Mouse (Mus musculus): ENCODE measurements around the gene Gm45808. TPM values are rescaled to one million over a fixed set of nuclear protein-coding genes. Genes with fewer than 3 reads are reported as not detected.
"Not testable (repeated sequence)": the region's sequence is repeated elsewhere in the genome, so short reads cannot be mapped to it uniquely, and the experiment has no call there.

Gene Gm45808
- total RNA-seq, 2 experiments from 2014 or later = 4.0 to 5.1 TPM

- no peak for DNase-seq (ENCODE audit: low spot score)
Measured at GRCm38 (mm10) chr7:45477003-45477402, 9.6 kb downstream of the Gm45808 start.

GRCm38 (mm10) chr7:45476453-45476852 lies 10.2 kb downstream of the Gm45808 start:
- no peak for DNase-seq (ENCODE audit: low spot score)
- intact Hi-C loops (cut with DNase I) = loop anchor here (2.0 to 10.0 kb wide), 2 partner anchors 46 to 208 kb away; partner anchors contain the start of gene Ntn5

More at GRCm38 (mm10) chr7:45477003-45477402, 9.6 kb downstream of the Gm45808 start:
- intact Hi-C loops (cut with DNase I) = loop anchor here (2.0 to 10.0 kb wide), 2 partner anchors 46 to 208 kb away; partner anchors contain the start of gene Ntn5

DNA sequence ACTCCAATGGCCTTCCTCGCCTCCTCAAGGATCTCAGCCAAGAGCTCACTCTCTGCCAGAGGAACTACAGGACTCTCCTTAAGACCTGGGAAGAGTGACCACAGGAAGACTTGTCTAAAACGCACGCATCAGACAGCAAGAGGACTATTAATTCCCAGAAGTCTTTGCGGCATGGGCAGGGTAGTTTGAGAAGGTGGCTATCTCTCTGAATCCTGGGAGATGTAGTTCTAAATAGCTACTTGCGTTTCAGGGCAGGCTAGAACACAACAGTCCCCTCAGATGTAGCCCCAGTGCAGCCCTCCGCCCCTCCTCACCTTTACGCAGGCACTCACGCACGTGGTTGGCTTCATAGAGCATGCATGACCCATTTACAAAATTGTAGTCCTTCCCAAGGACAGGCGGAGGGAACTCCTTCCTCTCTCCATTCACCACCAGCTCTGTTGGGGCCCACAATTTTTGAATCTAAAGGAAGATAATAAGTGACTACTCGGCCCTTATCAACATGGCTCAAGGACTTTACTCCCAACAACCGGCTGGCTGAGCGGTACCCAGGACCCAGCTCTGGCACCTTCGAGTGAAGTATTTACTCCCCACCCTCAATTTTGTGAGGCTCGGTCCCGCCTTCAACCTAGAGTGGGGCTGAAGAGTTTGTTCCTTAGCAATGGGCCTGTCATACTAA lies 11.2 kb downstream of the Gm45808 start:
- intact Hi-C loops (cut with DNase I) = loop anchor here (10.0 kb wide), 1 partner anchor 209 kb away; the partner anchor contains the start of gene Ntn5
- DNase-seq (ENCODE audit: low spot score) = no peak

DNA sequence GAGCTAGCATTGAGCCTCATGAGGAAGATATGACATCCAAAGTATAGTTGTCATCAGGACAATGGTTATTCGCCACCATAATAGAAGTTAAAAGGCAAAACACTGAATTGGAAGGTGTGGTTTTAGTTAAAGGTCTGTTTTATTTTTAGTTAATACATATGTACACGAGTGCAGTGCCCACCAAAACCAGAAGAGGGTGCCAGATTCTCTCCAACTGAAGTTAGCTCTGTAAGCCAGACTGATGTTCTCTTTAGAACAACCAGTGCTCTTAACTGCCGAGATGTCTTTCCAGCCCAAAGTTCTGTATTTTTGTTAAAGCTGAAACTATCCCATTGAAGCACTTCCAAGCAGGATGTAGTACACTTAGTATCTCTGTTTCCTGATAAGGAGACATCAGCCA lies 15.7 kb downstream of the Gm45808 start:
- no peak for DNase-seq (ENCODE audit: low spot score)
- intact Hi-C loops (cut with DNase I) = loop anchor here (2.0 to 10.0 kb wide), 2 partner anchors 90 to 214 kb away; partner anchors contain the start of gene Ntn5

- intact Hi-C loops (cut with DNase I) = no loop called here
- no peak for DNase-seq (ENCODE audit: low spot score)
Measured at GRCm38 (mm10) chr7:45467090-45467670, 19.4 kb downstream of the Gm45808 start.

- intact Hi-C loops (cut with DNase I) = no loop called here
- peak; percentile 91 for DNase-seq (ENCODE audit: low spot score)
Measured at GRCm38 (mm10) chr7:45466283-45467089, 20.1 kb downstream of the Gm45808 start, which contains the start of gene Bax. Gene Bax, minus strand, starts transcription at chr7:45466898.

DNA sequence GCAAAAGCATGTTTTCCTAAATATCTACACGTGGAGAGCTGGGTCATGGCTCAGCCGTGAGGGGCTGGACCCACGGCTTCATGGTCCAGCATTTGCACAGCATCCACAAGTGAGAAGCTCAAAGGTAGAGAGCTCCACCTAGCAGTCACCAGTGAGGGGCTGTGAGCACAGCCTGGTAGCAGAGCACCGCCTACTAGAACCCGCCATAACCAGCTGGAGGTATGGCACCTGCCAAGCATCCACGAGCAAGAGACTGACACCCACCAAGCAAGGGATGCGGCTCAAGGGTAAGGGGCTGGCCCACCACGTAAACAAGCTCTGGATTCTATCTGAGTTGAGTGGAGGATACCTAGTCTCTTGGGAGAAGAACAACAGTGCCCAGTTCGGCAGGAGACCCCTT lies 21.1 kb downstream of the Gm45808 start:
- intact Hi-C loops (cut with DNase I) = no loop called here
- no peak for DNase-seq (ENCODE audit: low spot score)

DNA sequence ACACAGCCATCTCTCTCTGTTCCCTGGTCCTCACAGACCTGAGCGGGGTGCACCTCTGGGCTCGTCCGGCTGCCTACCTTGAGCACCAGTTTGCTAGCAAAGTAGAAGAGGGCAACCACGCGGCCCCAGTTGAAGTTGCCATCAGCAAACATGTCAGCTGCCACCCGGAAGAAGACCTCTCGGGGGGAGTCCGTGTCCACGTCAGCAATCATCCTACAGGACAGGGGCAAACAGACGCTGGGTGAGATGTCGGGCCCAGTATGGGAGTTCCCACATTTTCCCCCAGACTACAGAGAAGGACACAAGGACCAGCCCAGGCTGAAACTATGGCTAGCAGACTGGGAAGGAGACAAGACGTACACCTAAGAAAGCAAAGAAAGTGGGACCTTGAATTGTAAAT lies 21.5 kb downstream of the Gm45808 start:
- no peak for DNase-seq (ENCODE audit: low spot score)
- intact Hi-C loops (cut with DNase I) = no loop called here

DNA sequence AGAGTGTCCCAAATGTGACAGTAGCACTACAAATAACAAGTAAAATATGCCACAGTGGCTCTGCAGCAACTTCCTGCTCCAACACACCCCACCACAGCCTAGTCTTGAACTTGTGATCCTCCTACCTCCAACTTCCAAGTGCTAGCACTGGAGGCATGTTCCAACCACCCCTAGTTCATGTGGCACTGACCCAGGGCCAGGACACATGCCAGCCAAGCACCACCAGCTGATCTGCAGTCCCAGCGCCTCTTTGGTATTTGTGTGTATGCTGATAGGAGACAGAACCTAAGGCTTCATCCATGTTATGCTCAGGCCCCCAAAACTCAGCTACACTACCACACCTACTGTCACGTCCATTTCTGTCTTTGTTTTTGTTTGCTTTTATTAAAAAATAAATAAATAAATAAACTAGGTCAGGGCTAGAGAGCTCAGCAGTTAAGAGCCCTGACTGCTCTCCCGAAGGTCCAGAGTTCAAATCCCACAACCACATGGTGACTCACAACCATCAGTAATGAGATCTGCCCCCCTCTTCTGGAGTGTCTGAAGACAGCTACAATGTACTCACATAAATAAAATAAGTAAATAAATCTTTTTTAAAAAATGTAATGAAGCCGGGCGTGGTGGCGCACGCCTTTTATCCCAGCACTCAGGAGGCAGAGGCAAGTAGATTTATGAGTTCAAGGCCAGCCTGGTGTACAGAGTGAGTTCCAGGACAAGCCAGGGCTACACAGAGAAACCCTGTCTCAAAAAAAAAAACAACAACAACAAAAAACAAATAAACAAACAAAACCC lies 22.4 kb downstream of the Gm45808 start:
- intact Hi-C loops (cut with DNase I) = no loop called here
- no peak for DNase-seq (ENCODE audit: low spot score)

DNA sequence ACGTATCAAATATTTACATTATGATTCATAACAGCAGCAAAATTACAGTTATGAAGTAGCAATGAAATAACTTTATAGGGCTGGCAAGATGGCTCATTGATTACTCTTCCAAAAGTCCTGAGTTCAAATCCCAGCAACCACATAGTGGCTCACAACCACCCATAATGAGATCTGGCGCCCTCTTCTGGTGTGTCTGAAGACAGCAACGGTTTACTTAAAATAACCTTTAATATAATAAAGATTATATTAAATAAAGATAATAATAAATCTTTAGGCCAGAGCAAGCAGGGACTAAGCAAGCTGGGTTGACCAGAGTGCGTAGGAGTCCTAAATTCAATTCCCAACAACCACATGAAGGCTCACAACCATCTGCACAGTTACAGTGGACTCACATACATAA lies 23.7 kb downstream of the Gm45808 start:
- DNase-seq (ENCODE audit: low spot score); intact Hi-C loops (cut with DNase I): not testable (repeated sequence)

DNA sequence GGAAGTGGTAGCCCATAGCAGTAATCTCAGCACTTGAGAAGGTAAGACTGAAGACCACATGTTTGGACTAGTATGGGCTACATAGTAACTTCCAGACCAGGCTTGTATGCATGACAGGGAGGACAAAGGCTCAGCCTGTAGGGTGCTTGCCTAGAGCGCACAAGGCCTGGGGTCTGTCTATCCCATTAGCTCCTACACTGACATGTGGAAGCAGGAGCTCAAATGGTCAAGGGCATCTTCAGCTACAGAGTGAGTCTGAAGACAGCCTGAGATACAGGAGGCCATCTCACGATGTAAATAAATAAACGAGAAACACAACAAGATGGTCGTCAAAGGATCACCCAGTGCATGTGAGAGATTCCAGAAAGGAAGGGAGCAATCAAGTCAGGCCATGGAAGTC lies 24.3 kb downstream of the Gm45808 start:
- intact Hi-C loops (cut with DNase I) = no loop called here
- DNase-seq (ENCODE audit: low spot score) = no peak

DNA sequence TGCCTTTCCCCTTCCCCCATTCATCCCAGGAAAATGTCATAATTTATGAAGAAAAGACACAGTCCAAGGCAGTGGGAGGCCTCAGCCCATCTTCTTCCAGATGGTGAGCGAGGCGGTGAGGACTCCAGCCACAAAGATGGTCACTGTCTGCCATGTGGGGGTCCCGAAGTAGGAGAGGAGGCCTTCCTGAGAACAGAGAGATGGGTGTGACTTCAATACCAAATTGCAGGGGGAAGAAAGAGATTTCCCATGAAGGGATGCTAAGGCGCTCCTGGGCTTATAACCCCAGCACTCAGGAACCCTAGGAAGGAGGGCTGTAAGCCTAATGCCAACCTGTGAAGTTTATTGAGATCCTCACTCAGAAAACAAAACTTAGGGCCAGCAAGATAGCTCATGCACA lies 24.8 kb downstream of the Gm45808 start:
- intact Hi-C loops (cut with DNase I) = no loop called here
- no peak for DNase-seq (ENCODE audit: low spot score)

DNA sequence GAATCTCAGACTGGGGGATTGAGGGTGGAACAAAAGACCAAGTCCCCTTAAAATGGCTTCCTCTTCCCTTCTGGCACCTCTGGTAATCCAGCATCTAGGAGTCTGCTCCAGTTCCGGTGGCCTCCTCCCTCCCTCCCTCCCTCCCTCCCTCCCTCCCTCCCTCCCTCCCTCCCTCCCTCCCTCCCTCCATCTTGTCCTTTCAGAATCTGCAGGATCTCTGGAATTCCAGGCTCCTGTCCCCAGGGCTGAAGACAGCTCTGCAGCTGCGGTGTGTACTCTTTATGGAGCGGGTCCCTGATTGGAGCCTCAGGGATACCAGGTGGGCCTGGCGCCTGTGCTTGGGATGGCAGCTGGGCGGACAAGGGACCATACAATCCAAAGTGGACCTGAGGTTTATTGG lies 25.3 kb downstream of the Gm45808 start:
- intact Hi-C loops (cut with DNase I) = no loop called here
- no peak for DNase-seq (ENCODE audit: low spot score)

GRCm38 (mm10) chr7:45460860-45461314 lies 25.7 kb downstream of the Gm45808 start:
- no peak for DNase-seq (ENCODE audit: low spot score)
- intact Hi-C loops (cut with DNase I) = no loop called here

DNA sequence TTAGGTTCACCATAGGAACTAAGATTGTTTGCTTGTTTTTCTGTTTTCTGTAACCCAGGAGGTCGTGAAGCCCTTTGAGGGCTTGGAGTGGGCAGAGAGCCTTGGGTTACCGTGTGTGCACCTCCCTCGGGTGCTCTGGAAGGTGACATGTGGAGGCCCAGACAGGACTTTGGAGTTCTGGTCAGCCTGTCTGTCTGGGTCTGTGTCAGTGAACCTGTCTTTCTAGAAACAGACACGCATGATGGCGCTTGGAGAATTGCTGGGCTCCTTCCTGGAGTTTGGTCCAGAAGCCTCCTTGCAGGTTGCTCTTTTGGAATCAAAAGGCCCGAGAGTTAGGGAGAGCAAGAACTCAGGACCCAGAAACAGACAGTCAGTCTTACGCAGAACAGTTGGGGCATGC lies 26.2 kb downstream of the Gm45808 start:
- intact Hi-C loops (cut with DNase I) = no loop called here

GRCm38 (mm10) chr7:45459564-45460140 lies 27.0 kb downstream of the Gm45808 start, which contains the start of gene Ftl1:
Gene Ftl1, minus strand, starts transcription at chr7:45459884.
- peak; percentile 97 for DNase-seq (ENCODE audit: low spot score)
- intact Hi-C loops (cut with DNase I) = not testable (repeated sequence)

More for the DNA sequence above, 26.2 kb downstream of the Gm45808 start:
- DNase-seq (ENCODE audit: low spot score) = no peak

- intact Hi-C loops (cut with DNase I) = no loop called here
- peak; percentile 72 for DNase-seq (ENCODE audit: low spot score)
Measured at GRCm38 (mm10) chr7:45458748-45459563, 27.7 kb downstream of the Gm45808 start.

Measured in heart, postnatal 25 days (tissue).